14 mouse cellular contexts compared by ENCODE assay signal in genomic region chr2:28598692-28599568, GRCm38 (mm10). TPM values are rescaled to one million over a fixed set of nuclear protein-coding genes. Genes with fewer than 3 reads are reported as not detected.
DNase-seq lines count a peak whose midpoint lies in the region; ATAC-seq lines count a peak whose summit lies in the region.
"Had no signal": no experiment of that assay in that cellular context is flagged by ENCODE, and none has a peak within 500 bp of the region (broad histone marks: within the 10 kb centered on the region; RNA-seq: fewer than 3 reads in every experiment).

No protein-coding gene starts in this region.

- H3K4me3 ChIP-seq in hindbrain, embryonic 10.5 days = no peak overlapping the region
- no peak overlapping the region for H3K4me3 ChIP-seq in hindbrain, embryonic 14.5 days (replicated peaks; ENCODE audit: low read length)
- H3K4me3 ChIP-seq in limb, embryonic 13.5 days = no peak overlapping the region

- no peaks in the 10 kb centered on the region for H3K36me3 ChIP-seq in hindbrain, embryonic 10.5 days
- no peaks in the 10 kb centered on the region for H3K36me3 ChIP-seq in hindbrain, embryonic 14.5 days (replicated peaks; ENCODE audit: control insufficient read depth, insufficient read depth)
- no peaks in the 10 kb centered on the region for H3K36me3 ChIP-seq in limb, embryonic 13.5 days

- H3K4me2 ChIP-seq in hindbrain, embryonic 14.5 days (replicated peaks) = no peak overlapping the region
- H3K4me2 ChIP-seq in limb, embryonic 13.5 days (replicated peaks) = no peak overlapping the region

- 0 out of 2 replicates have a peak, but pooled peaks cover 8% of the 10 kb centered on the region for H3K27me3 ChIP-seq in hindbrain, embryonic 10.5 days (ENCODE audit: insufficient read depth, poor library complexity, severe bottlenecking)
- no peaks in the 10 kb centered on the region for H3K27me3 ChIP-seq in hindbrain, embryonic 14.5 days (ENCODE audit: control insufficient read depth, insufficient read depth, low read length)
- H3K27me3 ChIP-seq in limb, embryonic 13.5 days = 0 out of 2 replicates have a peak, but pooled peaks cover 4% of the 10 kb centered on the region

- peak overlapping the region; percentile 45 for H3K27ac ChIP-seq in hindbrain, embryonic 10.5 days
- H3K27ac ChIP-seq in hindbrain, embryonic 14.5 days = no peak overlapping the region
- H3K27ac ChIP-seq in limb, embryonic 13.5 days = no peak overlapping the region

- WGBS in hindbrain, embryonic 10.5 days = 71% methylated on average over 12 of the region's 12 CpGs
- WGBS in hindbrain, embryonic 14.5 days = 75% methylated on average over 12 of the region's 12 CpGs
- 69% methylated on average over 12 of the region's 12 CpGs for WGBS in limb, embryonic 13.5 days

- DNase-seq in hindbrain, embryonic 10.5 days (ENCODE audit: low spot score) = no peak
- DNase-seq in hindbrain, embryonic 14.5 days (ENCODE audit: low spot score) = no peak
- peak; percentile 22 for DNase-seq in thymus, postnatal 4 days
- DNase-seq in thymus, postnatal 25 days = no peak
- no peak for DNase-seq in spleen, postnatal 14 days (ENCODE audit: low spot score in 2 of 2)
- DNase-seq in cerebellum, adult 11-12 months = no peak
- DNase-seq: adrenal gland, adult 2 months; cerebellum, adult 9-10 months; kidney, adult 11 months; lung, adult 2 months had no signal

- no peaks in the 10 kb centered on the region for H3K9me3 ChIP-seq in hindbrain, embryonic 10.5 days
- no peaks in the 10 kb centered on the region for H3K9me3 ChIP-seq in hindbrain, embryonic 14.5 days (ENCODE audit: control insufficient read depth, low read length)
- H3K9me3 ChIP-seq in limb, embryonic 13.5 days = 0 out of 2 replicates have a peak, but pooled peaks cover 5% of the 10 kb centered on the region

- ATAC-seq in hindbrain, embryonic 14.5 days (ENCODE audit: low FRiP score) = no peak
- ATAC-seq in limb, embryonic 13.5 days (ENCODE audit: low FRiP score, low read depth) = 0 out of 2 replicates have a peak, but pooled peaks have one; percentile 36
- ATAC-seq: Patski had no signal

- no peak overlapping the region for H3K9ac ChIP-seq in hindbrain, embryonic 14.5 days
- no peak overlapping the region for H3K9ac ChIP-seq in limb, embryonic 13.5 days

- peaks cover 37% of the 10 kb centered on the region for H3K4me1 ChIP-seq in hindbrain, embryonic 10.5 days (replicated peaks)
- H3K4me1 ChIP-seq in hindbrain, embryonic 14.5 days (replicated peaks; ENCODE audit: control insufficient read depth, insufficient read depth, low read length) = no peaks in the 10 kb centered on the region
- H3K4me1 ChIP-seq in limb, embryonic 13.5 days = peaks cover 11% of the 10 kb centered on the region

RNA-seq across cellular contexts. Expression of gene Gtf3c5, which starts 15.4 kb away (rescaled TPM):
- polyA plus RNA-seq in hindbrain, embryonic 10.5 days (2016; fragmentation: Nextera tagmentation; extraction: Ambion mirVana) = 59.8 and 61.0 TPM in 2 replicates
- 28.6 and 29.3 TPM in 2 replicates for polyA plus RNA-seq in hindbrain, embryonic 14.5 days (2014; fragmentation: Nextera tagmentation; extraction: Ambion mirVana)
- 53.4 and 53.5 TPM in 2 replicates for polyA plus RNA-seq in limb, embryonic 13.5 days (2015; fragmentation: Nextera tagmentation; extraction: Ambion mirVana)

RNA-seq across cellular contexts. Expression of gene Gfi1b, which starts 22.9 kb away (rescaled TPM):
- 3.4 and 4.7 TPM in 2 replicates for polyA plus RNA-seq in hindbrain, embryonic 10.5 days (2016; fragmentation: Nextera tagmentation; extraction: Ambion mirVana)
- polyA plus RNA-seq in hindbrain, embryonic 14.5 days (2014; fragmentation: Nextera tagmentation; extraction: Ambion mirVana) = not detected in 2 replicates
- polyA plus RNA-seq in limb, embryonic 13.5 days (2015; fragmentation: Nextera tagmentation; extraction: Ambion mirVana) = 0.65 and 0.98 TPM in 2 replicates
- polyA plus RNA-seq: frontal cortex, adult 2 months; Patski had no signal

RNA-seq across cellular contexts. Expression of gene Cel, which starts 35.7 kb away (rescaled TPM):
- polyA plus RNA-seq in hindbrain, embryonic 10.5 days (2016; fragmentation: Nextera tagmentation; extraction: Ambion mirVana) = not detected in 2 replicates
- polyA plus RNA-seq in hindbrain, embryonic 14.5 days (2014; fragmentation: Nextera tagmentation; extraction: Ambion mirVana) = not detected in 2 replicates
- 0.11 TPM in 1 of 2 replicates, not detected in the other for polyA plus RNA-seq in limb, embryonic 13.5 days (2015; fragmentation: Nextera tagmentation; extraction: Ambion mirVana)
- polyA plus RNA-seq: adrenal gland, adult 2 months; hindbrain, embryonic 11.5 days; Patski had no signal

RNA-seq across cellular contexts. Expression of gene Tsc1, which starts 42.1 kb away (rescaled TPM):
- 21.8 and 23.8 TPM in 2 replicates for polyA plus RNA-seq in hindbrain, embryonic 10.5 days (2016; fragmentation: Nextera tagmentation; extraction: Ambion mirVana)
- polyA plus RNA-seq in hindbrain, embryonic 14.5 days (2014; fragmentation: Nextera tagmentation; extraction: Ambion mirVana) = 29.2 and 29.4 TPM in 2 replicates
- 21.2 and 23.2 TPM in 2 replicates for polyA plus RNA-seq in limb, embryonic 13.5 days (2015; fragmentation: Nextera tagmentation; extraction: Ambion mirVana)
